Mouse (Mus musculus) liver, embryonic 14.5 days (tissue): ENCODE data around the gene Gpr21. TPM values are rescaled to one million over a fixed set of nuclear protein-coding genes. Genes with fewer than 3 reads are reported as not detected.

Source experiments
- ATAC-seq: fragments of 200-750 bp; cut with Nextera tagmentation; 2 replicates; pipeline ENCODE4 v1.8.0; 2017; ENCODE audit warnings: moderate number of reproducible peaks, mild to moderate bottlenecking, moderate library complexity; ENCODE audit not compliant: insufficient read depth
- DNase-seq, 3 experiments: peaks; one replicate each; pipeline ENCODE4 v3.0.0-alpha.2; 2012 to 2013; ENCODE audit warnings: low read depth in 3 of 3, low spot score in 3 of 3
- H3K27ac ChIP-seq: fragments of 300-500 bp; sonication (generic); 2 replicates; pipeline ENCODE4 v1.5.1; 2014; ENCODE audit warnings: moderate library complexity, mild to moderate bottlenecking, control low read depth, inconsistent platforms
- H3K27me3 ChIP-seq: fragments of 300-500 bp; sonication (generic); 2 replicates; pipeline ENCODE4 v1.6.1; 2014; ENCODE audit warnings: mild to moderate bottlenecking, low read length, moderate library complexity; ENCODE audit not compliant: control insufficient read depth, insufficient read depth
- H3K36me3 ChIP-seq: fragments of 300-500 bp; sonication (generic); replicated peaks from 2 replicates; pipeline ENCODE4 v1.6.1; 2014; ENCODE audit warnings: low read depth; ENCODE audit not compliant: control insufficient read depth, insufficient read depth
- H3K4me1 ChIP-seq, 2 experiments: fragments of 200-500 bp in 1 of 2; fragments of 300-500 bp in 1 of 2; sonication (generic) in 1 of 2; replicated peaks; 2 replicates each; pipeline ENCODE4 v1.6.1; 2012 to 2014; ENCODE audit warnings: antibody characterized with exemption in 1 of 2, inconsistent platforms in 1 of 2, low read length in 1 of 2; ENCODE audit not compliant: control insufficient read depth in 2 of 2, insufficient read depth in 2 of 2
- H3K4me2 ChIP-seq: fragments of 300-500 bp; sonication (generic); 2 replicates; pipeline ENCODE4 v1.6.1; 2014; ENCODE audit warnings: low read depth, mild to moderate bottlenecking, control low read depth, moderate library complexity
- H3K4me3 ChIP-seq, 2 experiments: fragments of 200-500 bp in 1 of 2; fragments of 300-500 bp in 1 of 2; sonication (generic) in 1 of 2; 2 replicates each; pipeline ENCODE4 v1.5.1; 2012 to 2014; ENCODE audit warnings: low read depth in 2 of 2, low read length in 2 of 2, mild to moderate bottlenecking in 2 of 2, control low read depth in 1 of 2, inconsistent platforms in 1 of 2, moderate library complexity in 1 of 2; ENCODE audit not compliant: insufficient read depth in 1 of 2
- H3K9ac ChIP-seq: fragments of 300-500 bp; sonication (generic); replicated peaks from 2 replicates; pipeline ENCODE4 v1.6.1; 2014; ENCODE audit warnings: mild to moderate bottlenecking, control low read depth, moderate library complexity
- H3K9me3 ChIP-seq: fragments of 300-500 bp; sonication (generic); 2 replicates; pipeline ENCODE4 v1.6.1; 2016; ENCODE audit warnings: low read length, mixed read lengths; ENCODE audit not compliant: control insufficient read depth
- CTCF ChIP-seq: IDR thresholded peaks from 2 replicates; pipeline ENCODE4 v1.5.1; 2016; ENCODE audit warnings: antibody characterized with exemption, low read depth, control low read depth
- EP300 ChIP-seq: IDR thresholded peaks from 2 replicates; pipeline ENCODE4 v1.6.1; 2016; ENCODE audit warnings: antibody characterized with exemption, low read depth
- WGBS: fragments of 180-500 bp; shearing (Covaris S2); extraction: QIAGEN DNeasy Blood & Tissue Kit; methylation state at CpG from one replicate; pipeline ENCODE4 v1.1.7; 2014; ENCODE audit not compliant: insufficient replicate concordance; 5-methylcytosine and 5-hydroxymethylcytosine counted together
- polyA plus RNA-seq, 2 experiments: library from polyadenylated mRNA; depleted of rRNA in 1 of 2; stranded (reverse) in 1 of 2; unstranded in 1 of 2; fragments of >200 nt; fragmentation: Nextera tagmentation in 1 of 2; extraction: Ambion mirVana in 1 of 2; gene quantifications; 2 replicates each; pipeline versions ENCODE4 v1.2.1 to v1.2.3; 2012 to 2014

The Gpr21 gene
- polyA plus RNA-seq, 2 experiments: 0.04 TPM; not detected in 1

- H3K9ac ChIP-seq: no peak overlapping the region
- DNase-seq (no peak), ATAC-seq (no peak)
- H3K9me3 ChIP-seq: no peaks in the 10 kb centered on the region
- no peak overlapping the region for H3K27ac ChIP-seq
- WGBS: 13% methylated on average over 1 of the region's 1 CpGs
- peaks cover 0 to 2% of the 10 kb centered on the region in 2 experiments; a peak in 2 of 4 replicates for H3K4me1 ChIP-seq
- no peak overlapping the region for H3K4me3 ChIP-seq
- H3K36me3 ChIP-seq: peaks cover 6% of the 10 kb centered on the region; the same call in 1 of the 2 replicates
- H3K27me3 ChIP-seq: no peaks in the 10 kb centered on the region
- TF ChIP-seq EP300 (no peak), CTCF (no peak)
- no peak overlapping the region for H3K4me2 ChIP-seq
Measured at GRCm38 (mm10) chr2:37566035-37566434, 49.9 kb downstream of the Gpr21 start.

GRCm38 (mm10) chr2:37569888-37570287 is 53.8 kb downstream of the Gpr21 start:
- ATAC-seq (no peak; the same call in 1 of the 2 replicates), DNase-seq (no peak)
- peaks cover 0 to 2% of the 10 kb centered on the region in 2 experiments; a peak in 2 of 4 replicates for H3K4me1 ChIP-seq

More at GRCm38 (mm10) chr2:37569888-37570287, 53.8 kb downstream of the Gpr21 start:
- no peak overlapping the region for H3K9ac ChIP-seq
- H3K27ac ChIP-seq: no peak overlapping the region
- TF ChIP-seq CTCF (no peak), EP300 (no peak)
- no peak overlapping the region for H3K4me2 ChIP-seq
- no peak overlapping the region for H3K4me3 ChIP-seq
- H3K36me3 ChIP-seq: peaks cover 2% of the 10 kb centered on the region; the same call in 1 of the 2 replicates
- no peaks in the 10 kb centered on the region for H3K9me3 ChIP-seq
- WGBS: 77% methylated on average over 5 of the region's 5 CpGs
- H3K27me3 ChIP-seq: no peaks in the 10 kb centered on the region

Other genes with a start within 250 kb of the Gpr21 start
- not detected in 2 replicates for gene Olfr368, start 189.8 kb upstream of the Gpr21 start, polyA plus RNA-seq (2012; rRNA removed)
- gene Olfr368, start 189.8 kb upstream of the Gpr21 start, polyA plus RNA-seq (2014; fragmentation: Nextera tagmentation; extraction: Ambion mirVana): not detected in 2 replicates
- gene Pdcl, start 157.0 kb upstream of the Gpr21 start, polyA plus RNA-seq (2012; rRNA removed): 4.2 and 5.8 TPM in 2 replicates
- 10.2 and 11.3 TPM in 2 replicates for gene Pdcl, start 157.0 kb upstream of the Gpr21 start, polyA plus RNA-seq (2014; fragmentation: Nextera tagmentation; extraction: Ambion mirVana)
- 2.9 and 3.7 TPM in 2 replicates for gene Rc3h2, start 93.4 kb upstream of the Gpr21 start, polyA plus RNA-seq (2012; rRNA removed)
- gene Rc3h2, start 93.4 kb upstream of the Gpr21 start, polyA plus RNA-seq (2014; fragmentation: Nextera tagmentation; extraction: Ambion mirVana): 3.0 and 3.2 TPM in 2 replicates
- 1.5 and 1.9 TPM in 2 replicates for gene Zbtb26, start 73.2 kb upstream of the Gpr21 start, polyA plus RNA-seq (2012; rRNA removed)
- 1.3 TPM in 2 replicates for gene Zbtb26, start 73.2 kb upstream of the Gpr21 start, polyA plus RNA-seq (2014; fragmentation: Nextera tagmentation; extraction: Ambion mirVana)
- gene Zbtb6, start 73.2 kb upstream of the Gpr21 start, polyA plus RNA-seq (2012; rRNA removed): 3.0 and 3.6 TPM in 2 replicates
- 1.3 TPM in 2 replicates for gene Zbtb6, start 73.2 kb upstream of the Gpr21 start, polyA plus RNA-seq (2014; fragmentation: Nextera tagmentation; extraction: Ambion mirVana)
- gene Rabgap1, start 73.1 kb upstream of the Gpr21 start, polyA plus RNA-seq (2012; rRNA removed): 3.5 and 5.0 TPM in 2 replicates
- gene Rabgap1, start 73.1 kb upstream of the Gpr21 start, polyA plus RNA-seq (2014; fragmentation: Nextera tagmentation; extraction: Ambion mirVana): 6.8 and 7.6 TPM in 2 replicates
- gene Strbp, start 187.5 kb downstream of the Gpr21 start, polyA plus RNA-seq (2012; rRNA removed): 3.1 and 8.3 TPM in 2 replicates
- 16.4 and 18.7 TPM in 2 replicates for gene Strbp, start 187.5 kb downstream of the Gpr21 start, polyA plus RNA-seq (2014; fragmentation: Nextera tagmentation; extraction: Ambion mirVana)